Mouse (Mus musculus): ENCODE measurements around the gene Eva1a.

Eva1a gene

DNA sequence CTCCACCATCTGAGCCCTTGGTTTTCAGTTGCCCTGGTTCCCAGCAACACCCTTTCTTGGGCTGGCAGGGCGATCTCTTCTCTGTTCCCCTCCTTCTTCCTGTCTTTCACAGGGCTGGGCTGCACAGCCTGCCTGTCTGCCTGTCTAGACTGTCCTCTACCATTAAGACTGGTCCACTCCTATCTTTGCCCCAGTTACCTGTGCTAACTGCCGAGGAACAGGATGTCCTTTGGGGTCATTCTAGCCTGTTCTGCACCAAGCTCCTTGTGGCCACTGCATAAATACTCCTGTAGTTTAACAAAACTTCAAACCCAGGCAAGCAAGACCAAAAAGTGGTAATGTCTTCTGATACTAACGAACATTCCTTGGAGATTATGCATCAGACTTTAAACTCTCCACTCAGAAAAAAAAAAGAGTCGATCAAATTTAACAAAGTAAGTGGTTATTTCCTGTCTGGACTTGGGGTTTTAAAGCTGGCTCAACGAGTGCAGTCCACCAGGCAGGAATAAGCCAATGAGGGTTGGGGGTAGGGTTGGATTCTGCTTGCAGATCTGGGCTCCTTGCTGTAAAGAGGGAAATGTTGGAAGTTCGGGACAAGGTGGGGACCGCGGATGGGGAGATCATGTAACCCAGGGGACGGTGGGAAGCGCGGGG lies at the start of gene Eva1a:
Eva1a (plus strand) TSS at position 210 of the 654 bp plus-strand sequence.
- in situ Hi-C loops (cut with MboI; ENCODE audit: low sequenced_read_pairs), result no loop called here

DNA sequence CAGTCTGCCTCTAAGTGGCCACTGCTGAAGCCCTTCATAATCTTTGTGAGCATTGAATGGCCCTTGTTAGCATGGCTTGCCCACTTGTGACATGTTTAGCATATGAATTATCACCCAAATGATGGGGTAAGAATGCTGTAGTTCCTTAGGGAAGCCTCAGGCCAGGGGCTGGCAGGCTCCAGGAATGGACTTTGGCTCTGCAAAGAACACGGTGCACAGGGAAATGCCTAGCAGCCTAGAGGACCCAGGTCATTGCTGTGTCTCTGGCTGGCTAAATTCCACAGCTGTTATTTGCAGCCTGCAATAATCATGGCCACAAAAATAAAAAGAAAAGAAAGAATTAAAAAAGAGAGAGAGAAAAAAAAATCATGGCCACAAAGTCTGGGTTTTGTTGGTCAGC lies 28.5 kb upstream of the Eva1a start:
- in situ Hi-C loops (cut with MboI; ENCODE audit: low sequenced_read_pairs), result no loop called here

DNA sequence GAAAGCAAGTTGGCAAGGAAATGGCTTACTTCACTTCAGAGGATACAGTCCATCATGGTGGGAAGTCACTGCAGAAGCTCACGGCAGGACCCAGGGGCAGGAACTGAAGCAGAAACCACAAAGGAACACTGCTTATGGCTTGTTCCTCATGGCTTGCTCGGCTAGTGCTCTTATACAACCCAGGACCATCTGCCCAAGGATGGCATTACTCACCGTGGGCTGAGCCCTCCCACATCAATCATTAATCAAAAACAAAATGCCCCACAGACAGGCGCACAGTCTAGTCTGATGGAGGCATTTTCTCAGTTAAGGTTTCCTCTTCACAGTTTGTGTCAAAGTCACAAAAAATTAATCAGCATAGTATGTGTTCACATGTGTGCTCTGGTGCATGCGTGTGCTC lies 19.8 kb upstream of the Eva1a start:
- in situ Hi-C loops (cut with MboI; ENCODE audit: low sequenced_read_pairs), result no loop called here

DNA sequence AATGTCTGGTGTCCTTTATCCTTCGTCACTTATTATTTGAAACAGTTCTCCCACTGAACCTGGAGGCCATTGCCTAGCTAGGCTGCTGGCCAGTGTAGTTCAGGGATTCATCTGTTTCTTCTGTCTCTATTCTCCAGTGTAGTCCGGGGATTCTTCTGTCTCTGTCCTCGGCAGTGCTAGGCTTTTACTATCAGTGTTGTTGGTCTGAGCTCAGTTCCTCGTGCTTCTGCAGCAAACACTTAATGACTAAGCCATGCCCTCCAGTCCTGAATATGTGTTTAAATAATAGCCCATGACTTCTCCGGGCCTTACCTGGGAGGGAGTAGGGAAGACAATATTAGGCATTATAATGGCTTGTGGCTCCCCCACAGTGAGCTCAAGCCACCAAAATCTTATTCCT lies 19.3 kb upstream of the Eva1a start:
- in situ Hi-C loops (cut with MboI; ENCODE audit: low sequenced_read_pairs), result no loop called here

DNA sequence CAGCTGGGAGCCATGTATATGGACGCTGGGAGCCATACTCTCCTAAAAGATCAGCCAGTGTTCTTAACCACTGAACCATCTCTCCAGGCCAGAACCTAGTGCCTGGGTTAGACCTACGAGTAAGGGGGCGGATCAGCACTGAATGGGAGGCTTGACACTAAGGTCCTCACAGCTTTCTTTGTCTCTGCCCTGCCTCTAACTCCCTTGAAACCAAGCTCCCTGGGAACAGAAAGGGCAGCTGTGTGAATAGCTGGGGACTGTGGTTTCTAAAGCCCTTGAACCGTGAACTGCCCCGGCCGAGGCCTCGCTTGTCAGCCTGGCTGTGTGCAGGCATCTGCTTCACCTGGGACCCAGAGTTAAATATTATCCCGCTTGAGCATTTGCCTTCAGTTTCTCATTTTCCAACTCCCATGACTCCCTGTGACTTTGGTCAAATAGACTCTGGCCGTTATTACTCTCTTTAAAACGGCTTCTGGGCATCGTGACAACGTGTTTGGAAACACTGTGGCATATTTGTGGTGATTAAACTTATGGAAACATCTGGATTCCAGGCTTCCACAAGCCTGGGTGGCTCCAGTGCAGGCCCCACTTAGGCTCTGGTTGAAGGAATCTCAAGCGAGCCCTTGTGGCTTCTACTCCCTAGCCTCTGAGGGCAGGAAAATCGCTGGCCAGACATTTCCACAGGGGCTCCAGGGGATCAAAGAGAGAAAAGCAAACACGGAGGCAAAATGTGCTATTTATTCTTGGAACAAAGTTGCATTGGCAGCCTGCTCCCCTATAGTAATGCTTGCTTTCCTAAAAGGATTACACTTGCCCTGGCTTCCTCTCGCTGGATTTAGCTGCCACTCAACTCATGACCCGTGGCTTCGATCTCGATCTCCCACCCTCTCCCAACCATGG lies 11.0 kb upstream of the Eva1a start:
- in situ Hi-C loops (cut with MboI; ENCODE audit: low sequenced_read_pairs), result no loop called here

DNA sequence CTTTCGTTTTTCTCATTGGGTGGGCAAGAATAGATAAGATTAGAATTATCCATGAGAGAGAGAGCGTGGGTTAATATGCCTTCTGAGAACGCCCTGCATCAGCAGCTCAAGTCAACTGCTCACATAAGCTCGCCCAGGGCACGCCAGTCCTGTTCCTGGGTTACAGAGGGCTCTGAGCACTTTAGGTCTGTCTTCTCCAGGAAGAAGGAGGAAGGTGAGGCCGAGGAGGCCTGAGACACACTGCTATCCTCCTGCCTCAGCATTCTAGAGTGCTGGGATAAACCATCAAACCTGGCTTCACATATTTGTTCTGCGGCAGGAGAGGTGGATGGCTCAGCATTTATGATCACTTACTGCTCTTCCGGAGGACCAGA lies 10.3 kb upstream of the Eva1a start:
- in situ Hi-C loops (cut with MboI; ENCODE audit: low sequenced_read_pairs), result no loop called here

DNA sequence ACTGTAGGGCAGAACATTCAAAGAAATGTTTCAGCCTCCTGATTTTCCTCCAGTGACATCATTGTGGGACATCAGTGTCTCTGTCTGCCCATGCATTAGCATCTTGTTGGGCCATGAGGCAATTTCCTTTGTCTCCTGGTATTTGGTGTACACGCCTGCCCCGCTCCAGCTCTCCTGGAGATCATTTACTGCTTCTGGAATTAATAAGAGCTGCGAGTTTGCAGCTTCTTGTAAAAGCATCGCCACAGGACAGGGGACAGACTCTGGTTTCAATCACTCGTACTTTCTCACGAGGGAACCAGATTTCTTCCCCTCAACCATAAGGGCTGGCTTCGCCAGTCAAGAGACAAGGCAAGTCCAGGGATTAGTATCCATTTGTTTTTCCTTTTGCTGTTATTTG lies 3.6 kb upstream of the Eva1a start:
- in situ Hi-C loops (cut with MboI; ENCODE audit: low sequenced_read_pairs), result no loop called here

DNA sequence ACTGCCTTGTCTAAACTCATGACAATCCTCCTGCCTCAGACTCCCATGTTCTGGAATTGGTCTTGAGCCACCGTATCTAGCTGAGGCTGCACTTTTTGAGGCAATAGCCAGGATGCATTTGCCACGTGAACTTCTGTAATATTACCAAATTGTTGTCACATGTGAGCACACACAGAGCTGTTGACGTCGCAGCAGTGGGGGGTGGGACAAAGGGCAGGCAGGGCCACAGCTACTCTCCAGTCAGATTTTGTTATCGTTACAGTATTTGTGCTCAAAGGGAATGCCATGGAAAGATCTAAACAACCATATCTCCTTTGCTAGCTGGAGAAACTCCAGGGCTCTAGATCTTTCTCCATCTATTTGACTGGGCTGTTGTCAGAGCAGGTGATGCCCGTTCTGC lies 1.6 kb upstream of the Eva1a start:
- in situ Hi-C loops (cut with MboI; ENCODE audit: low sequenced_read_pairs), result no loop called here

DNA sequence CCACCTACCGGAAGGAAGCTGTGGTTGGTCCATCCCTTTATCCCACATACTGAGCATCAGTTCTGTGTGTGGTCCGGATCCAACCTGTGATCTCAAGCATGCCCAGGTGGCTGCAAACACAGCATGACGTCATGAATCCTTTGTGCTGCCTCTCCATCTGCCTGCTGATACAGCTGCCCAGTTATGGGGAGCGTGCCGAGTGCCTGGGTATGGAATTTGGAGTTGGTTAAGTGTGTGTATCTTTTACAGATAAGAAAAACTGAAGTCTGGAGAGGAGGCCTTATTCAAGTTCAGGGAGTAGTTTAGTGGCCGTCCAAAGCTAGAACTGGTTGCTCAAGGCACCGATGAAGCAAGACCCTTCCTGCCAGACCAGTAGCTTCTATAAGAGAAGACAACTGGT lies 875 bp upstream of the Eva1a start:
- in situ Hi-C loops (cut with MboI; ENCODE audit: low sequenced_read_pairs), result no loop called here

DNA sequence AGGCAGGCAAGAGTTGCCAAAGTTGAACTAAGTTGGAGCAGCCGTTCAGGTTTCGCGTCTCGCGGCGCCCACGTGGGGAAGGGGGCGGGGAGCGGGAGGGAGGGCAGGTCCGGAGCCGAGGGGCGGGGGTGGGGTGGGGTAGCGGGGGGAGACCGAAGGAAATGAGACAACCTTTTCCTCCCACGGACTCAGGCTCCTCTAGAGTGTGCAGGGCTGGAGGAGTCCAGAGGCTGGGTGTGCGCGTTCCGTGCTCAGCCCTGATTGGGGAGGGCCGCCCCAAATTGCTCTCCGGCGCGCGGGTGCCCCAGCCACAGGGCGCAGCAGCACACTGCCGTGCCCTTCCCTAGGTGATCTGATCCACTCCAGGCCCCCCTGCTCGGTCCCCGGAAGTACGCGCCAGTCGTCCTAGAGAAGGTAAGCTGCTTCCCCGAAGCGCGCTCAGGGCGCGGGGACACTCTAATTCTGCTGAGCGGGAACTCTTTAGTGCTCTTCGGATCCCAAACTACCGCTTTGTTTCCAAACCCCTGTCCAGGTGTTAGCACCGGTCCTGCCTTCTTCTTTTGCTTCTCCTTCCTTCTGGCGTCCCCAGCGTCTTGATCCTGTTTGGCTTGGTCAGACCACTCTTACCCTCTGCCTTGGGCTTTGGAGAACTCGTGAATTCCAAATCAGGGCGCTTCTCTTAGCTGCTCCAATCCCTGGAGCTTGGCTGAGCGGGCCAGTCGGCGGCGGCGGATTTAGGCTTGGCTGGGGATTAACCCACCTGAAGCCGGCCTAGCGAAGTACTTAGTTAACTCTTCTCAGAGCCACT lies 849 bp downstream of the Eva1a start:
- in situ Hi-C loops (cut with MboI; ENCODE audit: low sequenced_read_pairs), result no loop called here

DNA sequence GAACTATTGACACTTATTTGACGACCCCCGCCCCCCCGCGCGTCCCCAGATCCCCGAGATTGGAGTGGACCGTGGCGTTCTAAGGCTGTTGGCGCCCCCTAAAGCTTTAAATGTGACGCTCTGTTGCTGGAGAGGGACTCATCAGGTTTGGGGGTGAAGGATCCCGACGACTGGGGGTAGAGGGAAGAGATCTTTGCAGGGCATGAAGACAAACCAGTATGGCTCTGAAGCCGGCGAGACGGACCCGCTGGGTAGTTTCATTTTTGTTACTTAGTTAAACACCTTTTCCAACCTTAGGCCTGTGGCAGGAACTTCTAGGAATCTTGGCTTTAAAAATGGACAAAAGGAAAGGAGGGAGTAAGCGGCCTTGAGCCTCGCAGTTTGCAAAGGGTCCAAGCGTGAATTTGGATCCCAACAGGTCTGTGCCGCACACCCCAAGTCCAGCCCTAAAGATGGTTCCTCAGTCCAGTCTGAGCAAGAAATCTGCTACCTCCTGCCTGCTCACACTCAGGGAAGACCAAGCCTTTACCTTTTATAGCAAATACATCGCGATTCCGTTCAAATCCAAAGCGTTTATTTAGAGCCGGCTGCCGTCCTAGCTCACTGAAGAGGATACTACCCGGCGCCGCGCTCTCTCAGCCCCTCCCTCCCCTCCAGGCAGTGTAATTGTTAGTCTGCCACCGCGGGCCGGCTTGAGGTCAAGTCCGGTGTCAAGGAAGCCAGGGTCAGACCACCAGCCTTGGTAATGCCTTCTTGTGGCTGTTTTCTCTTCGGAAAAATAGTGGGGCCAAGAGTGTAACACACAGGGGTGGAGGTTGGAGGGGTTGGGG lies 1.7 kb downstream of the Eva1a start:
- in situ Hi-C loops (cut with MboI; ENCODE audit: low sequenced_read_pairs), result no loop called here

DNA sequence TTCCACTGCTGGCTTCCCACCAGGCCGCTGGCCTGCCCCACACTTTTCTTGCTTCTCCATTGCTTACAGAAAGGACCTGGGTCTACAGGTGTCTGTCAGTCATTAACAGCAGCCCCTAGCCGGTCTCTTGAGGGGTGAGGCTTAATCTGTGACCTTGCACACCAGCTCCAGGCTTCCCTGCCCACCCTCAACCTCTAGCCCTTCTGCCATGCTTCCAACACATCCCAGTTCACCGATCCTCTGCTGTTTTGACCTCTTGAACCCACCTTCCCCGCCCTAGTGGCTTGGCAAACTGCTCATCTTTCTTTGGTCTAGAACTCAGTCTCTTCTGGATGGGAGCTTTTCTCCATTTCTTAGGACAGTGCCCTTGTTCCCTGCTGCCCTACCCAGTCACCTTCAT lies 2.8 kb downstream of the Eva1a start:
- in situ Hi-C loops (cut with MboI; ENCODE audit: low sequenced_read_pairs), result no loop called here

DNA sequence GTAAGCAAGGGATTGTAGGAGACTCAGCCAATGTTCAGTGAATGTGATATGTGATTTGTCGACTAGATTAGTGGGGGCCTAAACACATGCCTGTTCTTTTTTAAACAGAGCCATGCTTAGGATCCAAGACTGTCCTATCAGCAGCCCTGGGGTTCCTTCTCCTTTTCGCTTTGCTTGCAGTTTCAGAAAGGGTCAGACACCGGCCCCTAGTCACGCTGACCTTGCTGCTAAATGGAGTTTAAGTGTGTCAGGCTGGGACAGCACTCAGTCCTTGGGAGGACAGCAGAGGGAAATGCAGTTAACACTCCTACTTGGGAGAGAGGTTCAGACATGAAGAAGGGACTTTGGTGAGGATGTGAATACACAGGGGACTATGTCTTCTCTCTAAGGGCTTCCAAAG lies 3.7 kb downstream of the Eva1a start:
- in situ Hi-C loops (cut with MboI; ENCODE audit: low sequenced_read_pairs), result no loop called here

DNA sequence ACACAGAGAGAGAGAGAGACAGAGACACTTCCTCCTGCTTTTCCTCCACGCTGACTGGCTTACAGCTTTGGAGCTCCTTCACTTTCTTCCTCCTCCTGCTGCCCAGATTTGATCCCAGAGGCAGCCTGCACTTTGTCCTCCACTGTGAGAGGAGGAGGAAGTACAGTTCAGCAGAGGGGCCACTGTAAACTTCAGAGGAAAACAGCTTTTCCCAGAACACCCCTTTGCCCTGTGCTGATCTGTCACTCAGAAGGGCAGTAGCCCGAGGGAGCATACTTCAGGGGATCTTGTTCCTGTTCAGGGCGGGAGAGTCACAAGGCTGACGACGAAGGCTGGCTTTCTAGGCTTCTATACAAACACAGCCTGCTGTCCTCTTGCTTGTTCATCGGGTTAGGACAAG lies 7.1 kb downstream of the Eva1a start:
- in situ Hi-C loops (cut with MboI; ENCODE audit: low sequenced_read_pairs), result no loop called here

DNA sequence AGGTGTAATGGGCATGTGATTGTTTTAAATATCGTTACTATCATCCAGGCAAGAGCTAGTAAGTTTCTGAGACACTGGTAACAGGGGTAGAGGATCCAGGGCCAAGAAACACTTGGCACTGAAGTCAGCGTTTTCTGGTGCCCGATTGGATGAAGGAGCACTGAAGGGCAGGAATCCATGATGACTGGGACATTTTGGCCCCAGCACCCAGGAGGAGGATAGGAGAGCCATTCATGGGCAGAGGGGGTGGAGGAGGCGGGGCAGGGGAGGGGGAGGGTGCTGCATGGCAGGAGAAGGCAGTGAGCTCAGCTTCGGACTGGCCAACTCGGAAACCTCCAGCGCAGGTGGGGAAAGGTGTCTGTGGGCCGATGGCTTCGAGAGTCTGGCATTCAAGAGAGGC lies 9.4 kb downstream of the Eva1a start:
- in situ Hi-C loops (cut with MboI; ENCODE audit: low sequenced_read_pairs), result no loop called here

DNA sequence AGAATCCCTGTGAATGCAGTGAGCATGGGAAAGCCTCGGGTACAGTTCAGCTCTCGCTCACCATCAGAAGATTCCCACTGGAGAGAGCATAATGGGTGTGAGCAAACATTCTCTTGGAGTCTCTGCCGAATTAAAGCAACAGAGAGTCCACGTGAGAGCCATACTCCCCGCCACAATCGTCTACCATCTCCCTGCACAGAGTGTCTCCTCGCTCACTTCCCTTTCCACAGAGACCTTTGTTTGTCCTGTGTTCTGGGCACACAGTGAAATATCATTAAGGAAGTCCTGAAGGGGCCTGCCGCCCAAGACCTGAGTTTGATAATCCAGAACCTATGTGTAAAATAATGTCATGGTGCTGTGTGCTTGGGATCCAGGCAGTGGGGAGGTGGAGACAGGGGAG lies 10.7 kb downstream of the Eva1a start:
- in situ Hi-C loops (cut with MboI; ENCODE audit: low sequenced_read_pairs), result no loop called here

DNA sequence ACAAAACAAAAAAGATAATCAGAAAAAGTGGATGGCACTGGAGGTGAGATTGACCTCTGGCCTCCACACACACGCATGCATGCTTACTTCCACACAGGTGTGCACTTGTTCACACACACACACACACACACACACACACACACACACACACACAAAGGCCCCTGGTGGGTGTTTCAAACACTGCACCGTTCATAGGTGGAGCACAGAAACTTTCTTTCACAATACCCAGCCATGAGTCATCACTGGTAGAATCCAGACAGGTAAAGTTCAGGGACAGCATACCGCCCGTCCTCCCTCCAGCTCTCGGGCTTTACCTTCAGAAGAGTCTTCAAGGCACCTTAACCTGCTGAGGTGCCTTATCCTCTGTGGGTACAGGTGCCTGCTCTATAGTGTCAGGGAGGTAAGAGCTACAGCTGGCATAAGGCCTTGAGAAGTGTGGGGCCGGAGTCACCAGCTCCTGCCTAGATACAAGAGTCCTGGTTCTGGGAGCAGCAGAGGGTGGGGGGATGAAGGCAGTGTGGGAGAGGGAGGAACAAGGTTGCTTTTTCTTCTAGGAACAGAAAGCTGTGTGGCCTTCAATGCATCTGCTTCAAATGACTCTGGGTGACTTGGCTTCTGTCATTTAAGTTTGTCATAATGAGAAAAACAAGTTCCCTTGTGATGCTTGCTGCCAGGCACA lies 11.3 kb downstream of the Eva1a start:
- in situ Hi-C loops (cut with MboI; ENCODE audit: low sequenced_read_pairs), result no loop called here

DNA sequence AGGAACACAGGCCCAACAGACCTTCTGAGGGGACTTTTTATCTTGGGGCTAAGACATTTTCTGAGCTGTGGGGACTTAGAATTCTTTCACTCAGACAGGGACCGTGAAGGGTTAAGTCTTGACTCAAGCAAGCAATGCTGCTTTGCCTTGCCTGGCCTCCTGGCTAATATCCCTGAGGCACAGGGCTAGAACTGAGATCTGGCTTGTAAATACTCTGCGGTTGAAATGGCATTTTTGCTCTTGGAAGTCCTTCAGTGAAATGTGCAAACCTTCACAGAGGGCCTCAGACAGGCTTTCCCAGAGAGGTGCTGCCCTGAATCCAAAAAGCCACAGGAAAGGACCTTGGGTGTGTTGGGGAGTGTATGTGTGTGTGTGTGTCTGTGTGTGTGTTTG lies 11.9 kb downstream of the Eva1a start:
- in situ Hi-C loops (cut with MboI; ENCODE audit: low sequenced_read_pairs), result no loop called here

DNA sequence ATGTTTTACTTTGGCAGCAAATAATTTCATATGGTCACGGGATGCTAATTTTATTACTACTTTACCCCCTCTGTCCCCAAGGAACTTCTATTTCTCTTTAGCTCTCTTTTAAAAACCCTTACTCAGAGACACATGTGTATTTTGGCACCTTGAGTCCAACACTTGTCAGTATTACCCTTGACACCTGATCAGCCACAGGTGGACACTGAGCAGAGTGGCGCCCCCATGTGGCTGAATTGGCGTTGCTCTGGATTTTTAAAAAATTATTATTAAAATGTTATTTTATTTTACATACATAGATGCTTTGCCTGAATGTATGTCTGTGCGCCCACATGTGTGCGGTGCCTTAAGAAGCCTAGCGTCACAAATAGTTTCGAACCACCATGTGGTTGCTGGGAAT lies 14.0 kb downstream of the Eva1a start:
- in situ Hi-C loops (cut with MboI; ENCODE audit: low sequenced_read_pairs), result no loop called here

DNA sequence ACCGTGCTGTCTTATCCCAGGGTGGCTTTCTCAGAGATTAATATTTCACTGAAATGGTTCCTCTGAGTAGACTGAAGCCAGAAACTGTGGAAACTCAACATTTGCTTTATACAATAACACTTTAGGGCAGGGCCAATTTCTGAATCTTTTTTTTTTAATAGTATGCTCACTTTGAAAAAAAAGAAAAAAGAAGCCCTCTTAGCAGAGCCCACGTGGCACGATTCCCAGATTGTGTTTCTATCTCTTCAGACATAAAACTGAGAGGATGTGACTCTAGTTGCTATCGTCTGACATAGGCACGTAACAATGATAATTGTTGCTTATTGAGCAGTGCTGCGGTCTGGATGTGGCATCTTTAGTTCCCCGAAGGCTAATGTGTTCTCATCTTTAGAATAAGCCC lies 19.1 kb downstream of the Eva1a start:
- in situ Hi-C loops (cut with MboI; ENCODE audit: low sequenced_read_pairs), result no loop called here
